22 mouse cellular contexts compared by ENCODE assay signal in the genomic region with DNA sequence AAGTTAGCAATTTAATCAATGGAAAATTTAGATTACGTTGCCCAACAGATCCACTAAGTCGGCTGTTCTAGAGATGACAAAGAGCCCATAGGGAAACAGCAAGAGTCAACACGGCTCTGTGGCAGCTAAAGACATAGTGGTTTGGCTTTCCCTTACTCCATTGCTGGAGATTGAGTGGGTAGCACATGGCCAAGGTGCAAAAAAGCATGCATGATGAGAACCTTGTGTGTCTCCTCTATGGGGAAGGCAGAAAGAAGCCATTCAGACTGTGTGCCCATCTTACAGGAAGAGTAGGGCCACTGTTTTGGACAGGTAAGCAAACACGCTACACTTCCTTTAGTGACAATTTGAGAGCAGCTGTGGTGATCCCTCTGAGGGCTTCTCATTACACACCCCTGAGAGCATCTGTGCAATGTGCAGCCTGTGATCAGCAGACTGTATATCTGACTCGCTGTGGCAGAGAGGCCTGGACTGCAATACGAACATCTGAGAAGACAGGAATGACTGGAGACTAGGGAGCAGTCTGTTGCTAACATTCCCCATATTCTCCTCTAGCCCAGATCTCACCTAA. TPM values are rescaled to one million over a fixed set of nuclear protein-coding genes. Genes with fewer than 3 reads are reported as not detected.
DNase-seq lines count a peak whose midpoint lies in the region; TF ChIP-seq lines count a peak whose summit lies in the region.
"Had no signal": no experiment of that assay in that cellular context is flagged by ENCODE, and none has a peak within 500 bp of the region (broad histone marks: within the 10 kb centered on the region; RNA-seq: fewer than 3 reads in every experiment).

No protein-coding gene starts in this region.

- TF ChIP-seq POLR2A in thymus, adult 2 months (IDR thresholded peaks at IDR 0.05; ENCODE audit: control insufficient read depth, extremely low read depth, insufficient read depth, low read length, poor library complexity) = no peak

- 76% methylated on average over 6 of the region's 6 CpGs for WGBS in thymus, adult 2 months

- peaks cover 46% of the 10 kb centered on the region for H3K4me1 ChIP-seq in thymus, adult 2 months (replicated peaks; ENCODE audit: control insufficient read depth, insufficient read depth, low read length)
- H3K4me1 ChIP-seq: embryonic facial prominence, embryonic 10.5 days; embryonic facial prominence, embryonic 12.5 days; forebrain, embryonic 13.5 days; forebrain, embryonic 15.5 days had no signal

- no peaks in the 10 kb centered on the region for H3K27me3 ChIP-seq in thymus, adult 2 months (ENCODE audit: control insufficient read depth, insufficient read depth, low read length)
- H3K27me3 ChIP-seq: embryonic facial prominence, embryonic 12.5 days; forebrain, embryonic 13.5 days; forebrain, embryonic 15.5 days had no signal

- H3K27ac ChIP-seq in thymus, adult 2 months (ENCODE audit: control insufficient read depth, insufficient read depth, low read length) = peak overlapping the region; percentile 97
- H3K27ac ChIP-seq: embryonic facial prominence, embryonic 10.5 days; embryonic facial prominence, embryonic 12.5 days; forebrain, embryonic 13.5 days; forebrain, embryonic 15.5 days had no signal

- DNase-seq in thymus, adult 2 months = peak; percentile 37
- DNase-seq in thymus, adult 18-20 months = no peak
- DNase-seq in thymus, postnatal 14 days = peak; percentile 60
- DNase-seq in thymus, postnatal 4 days = no peak
- DNase-seq in thymus, postnatal 25 days = peak; percentile 53
- DNase-seq in adrenal gland, postnatal 36 days = no peak
- DNase-seq: adrenal gland, adult 2 months; adrenal gland, postnatal 10 days; adrenal gland, postnatal 25 days; B cell, adult 2 months; cerebellum, adult 11-12 months; cerebellum, adult 2 months; cerebellum, adult 9-10 months; cerebellum, postnatal 10 days; cerebellum, postnatal 25 days; forebrain, postnatal 0 days had no signal

- TF ChIP-seq CTCF in thymus, adult 2 months (IDR thresholded peaks at IDR 0.05; ENCODE audit: borderline replicate concordance, control insufficient read depth, extremely low read depth, insufficient read depth, low read length, poor library complexity) = no peak

- H3K36me3 ChIP-seq in thymus, adult 2 months (ENCODE audit: control insufficient read depth, insufficient read depth, low read length) = peaks cover 7% of the 10 kb centered on the region; the same call in 1 of the 2 replicates
- H3K36me3 ChIP-seq: embryonic facial prominence, embryonic 10.5 days; embryonic facial prominence, embryonic 12.5 days; forebrain, embryonic 15.5 days had no signal

- no peak overlapping the region for H3K4me3 ChIP-seq in thymus, adult 2 months (ENCODE audit: control insufficient read depth, insufficient read depth, low read length)
- H3K4me3 ChIP-seq: embryonic facial prominence, embryonic 10.5 days; embryonic facial prominence, embryonic 12.5 days; forebrain, embryonic 13.5 days; forebrain, embryonic 15.5 days had no signal

RNA-seq across cellular contexts. Expression of a gene that starts 0.6 kb away (rescaled TPM):
- 549 and 565 TPM in 2 replicates for polyA plus RNA-seq in thymus, adult 2 months (2012; rRNA removed)
- under 1 TPM; 0.30 to 0.50 TPM for total RNA-seq in adrenal gland, postnatal 36 days (2021)
- total RNA-seq: MEL had no signal
- polyA plus RNA-seq: embryonic facial prominence, embryonic 10.5 days; forebrain, embryonic 11.5 days had no signal

RNA-seq across cellular contexts. Expression of a gene that starts 22.9 kb away (rescaled TPM):
- polyA plus RNA-seq in thymus, adult 2 months (2012; rRNA removed) = 27.7 and 30.1 TPM in 2 replicates
- total RNA-seq in adrenal gland, postnatal 36 days (2021) = 1 to 10 TPM; 1.0 to 1.3 TPM

RNA-seq across cellular contexts. Expression of a gene that starts 24.9 kb away (rescaled TPM):
- 136 and 138 TPM in 2 replicates for polyA plus RNA-seq in thymus, adult 2 months (2012; rRNA removed)
- 1 to 10 TPM in 1 of 2 experiments, under 1 TPM in 1; 0.89 to 1.2 TPM for total RNA-seq in adrenal gland, postnatal 36 days (2021)

RNA-seq across cellular contexts. Expression of a gene that starts 31.1 kb away (rescaled TPM):
- 20.1 and 26.8 TPM in 2 replicates for polyA plus RNA-seq in thymus, adult 2 months (2012; rRNA removed)
- total RNA-seq in adrenal gland, postnatal 36 days (2021) = 10 to 100 TPM; 21.7 to 24.5 TPM

RNA-seq across cellular contexts. Expression of a gene that starts 31.3 kb away (rescaled TPM):
- 1,595 and 1,797 TPM in 2 replicates for polyA plus RNA-seq in thymus, adult 2 months (2012; rRNA removed)
- total RNA-seq in adrenal gland, postnatal 36 days (2021) = 100 to 1,000 TPM; 753 to 830 TPM

Comparison
In these comparisons a context has a peak if more than half of its experiments do, and no peak if none do; other contexts are left out.
1. DNase-seq: peak in thymus, adult 2 months (single experiment), thymus, postnatal 14 days (single experiment) and thymus, postnatal 25 days (single experiment); none in thymus, adult 18-20 months (0 of 2), thymus, postnatal 4 days (single experiment) and adrenal gland, postnatal 36 days (0 of 2).